Mouse (Mus musculus) liver, adult 2 months (tissue): ENCODE measurements around the gene Adamts20.

Experiments used
- CTCF ChIP-seq: fragments of 200-500 bp; IDR thresholded peaks from 2 replicates; pipeline ENCODE4 v1.5.1; 2011; ENCODE audit warnings: low read depth, low read length, control low read depth
- POLR2A ChIP-seq: fragments of 200-500 bp; IDR thresholded peaks from 2 replicates; pipeline ENCODE4 v1.6.1; 2011; ENCODE audit warnings: low read length, control low read depth; ENCODE audit not compliant: insufficient read depth; ENCODE audit errors: extremely low read depth

DNA sequence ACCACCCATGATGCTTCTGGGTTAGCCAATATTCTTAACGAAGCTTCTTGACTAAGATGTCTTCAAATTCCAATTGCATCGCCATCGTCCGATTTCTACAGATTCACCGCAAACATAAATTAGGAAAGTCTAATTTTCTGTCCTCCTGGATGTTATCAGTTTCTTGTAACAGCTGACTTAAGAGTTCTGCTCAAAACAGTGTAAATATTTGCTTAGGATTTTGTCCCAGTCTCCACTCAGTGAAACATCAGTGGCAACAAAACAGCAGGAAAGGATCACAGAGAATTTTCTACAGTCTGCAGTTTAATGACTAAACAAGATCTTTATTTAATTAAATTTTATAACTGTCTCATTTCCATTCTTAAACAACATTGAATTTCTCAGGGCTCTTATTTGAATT is 218.5 kb downstream of the Adamts20 start:
- no peak for TF ChIP-seq POLR2A
- no peak for TF ChIP-seq CTCF
